Mouse (Mus musculus) kidney, postnatal 0 days (tissue): ENCODE measurements around the gene Gm20696. TPM values are rescaled to one million over a fixed set of nuclear protein-coding genes. Genes with fewer than 3 reads are reported as not detected.

Experiments used
- ATAC-seq: fragments of 200-750 bp; cut with Nextera tagmentation; replicated peaks from 2 replicates; pipeline ENCODE4 v1.8.0; 2017; ENCODE audit warnings: low read depth, moderate number of reproducible peaks, moderate TSS enrichment, moderate library complexity; ENCODE audit not compliant: low FRiP score
- DNase-seq: peaks from one replicate; pipeline ENCODE4 v3.0.0-alpha.2; 2016; ENCODE audit warnings: low spot score
- H3K27ac ChIP-seq: fragments of 300-500 bp; sonication (generic); 2 replicates; pipeline ENCODE4 v1.5.1; 2014; ENCODE audit warnings: mild to moderate bottlenecking
- H3K27me3 ChIP-seq: fragments of 300-500 bp; sonication (generic); 2 replicates; pipeline ENCODE4 v1.6.1; 2014; ENCODE audit warnings: low read length, mixed read lengths; ENCODE audit not compliant: insufficient read depth
- H3K36me3 ChIP-seq: fragments of 300-500 bp; sonication (generic); 2 replicates; pipeline ENCODE4 v1.6.1; 2014; ENCODE audit warnings: low read length, mixed read lengths; ENCODE audit not compliant: insufficient read depth
- H3K4me1 ChIP-seq: fragments of 300-500 bp; sonication (generic); replicated peaks from 2 replicates; pipeline ENCODE4 v1.6.1; 2014; ENCODE audit warnings: antibody characterized with exemption, low read length, mixed read lengths; ENCODE audit not compliant: insufficient read depth
- H3K4me2 ChIP-seq: fragments of 300-500 bp; sonication (generic); 2 replicates; pipeline ENCODE4 v1.6.1; 2014; ENCODE audit warnings: mild to moderate bottlenecking, low read length, moderate library complexity, mixed read lengths
- H3K4me3 ChIP-seq: fragments of 300-500 bp; sonication (generic); replicated peaks from 2 replicates; pipeline ENCODE4 v1.5.1; 2014; ENCODE audit warnings: low read depth, low read length
- H3K9ac ChIP-seq: fragments of 300-500 bp; sonication (generic); 2 replicates; pipeline ENCODE4 v1.6.1; 2014; ENCODE audit warnings: low read depth, low read length
- H3K9me3 ChIP-seq: fragments of 300-500 bp; sonication (generic); replicated peaks from 2 replicates; pipeline ENCODE4 v1.6.1; 2016; ENCODE audit warnings: low read length, inconsistent platforms, mixed read lengths
- CTCF ChIP-seq: IDR thresholded peaks from 2 replicates; pipeline ENCODE4 v1.5.1; 2016; ENCODE audit warnings: antibody characterized with exemption, low read depth, mild to moderate bottlenecking, moderate library complexity
- WGBS: fragments of 180-500 bp; shearing (Covaris S2); extraction: QIAGEN DNeasy Blood & Tissue Kit; methylation state at CpG from one replicate; pipeline ENCODE4 v1.1.7; 2014; 5-methylcytosine and 5-hydroxymethylcytosine counted together
- polyA plus RNA-seq: library from polyadenylated mRNA; unstranded; fragments of >200 nt; fragmentation: Nextera tagmentation; extraction: Ambion mirVana; gene quantifications from 2 replicates; pipeline ENCODE4 v1.2.1, GENCODE M21; 2015

The Gm20696 gene
- polyA plus RNA-seq, 1 experiment from 2014 or later, result 1.7 TPM

GRCm38 (mm10) chr6:99572071-99572470 lies 94.5 kb downstream of the Gm20696 start:
- no peak for TF ChIP-seq CTCF
- Histone ChIP-seq H3K4me3 (no peak overlapping the region), H3K27me3 (no peaks in the 10 kb centered on the region), H3K4me1 (no peaks in the 10 kb centered on the region), H3K9ac (no peak overlapping the region), H3K36me3 (no peaks in the 10 kb centered on the region), H3K4me2 (no peak overlapping the region), H3K27ac (no peak overlapping the region), H3K9me3 (no peaks in the 10 kb centered on the region)
- 66% methylated on average over 5 of the region's 5 CpGs for WGBS
- DNase-seq (no peak), ATAC-seq (no peak)

GRCm38 (mm10) chr6:99566921-99567320 lies 99.7 kb downstream of the Gm20696 start:
- H3K4me1 ChIP-seq, result no peaks in the 10 kb centered on the region
- WGBS, result 51% methylated on average over 8 of the region's 8 CpGs
- H3K9me3 ChIP-seq, result no peaks in the 10 kb centered on the region
- no peaks in the 10 kb centered on the region for H3K36me3 ChIP-seq
- H3K4me3 ChIP-seq, result no peak overlapping the region
- no peak overlapping the region for H3K9ac ChIP-seq
- H3K27me3 ChIP-seq, result no peaks in the 10 kb centered on the region
- no peak for TF ChIP-seq CTCF
- no peak for ATAC-seq
- DNase-seq, result no peak
- no peak overlapping the region for H3K27ac ChIP-seq
- H3K4me2 ChIP-seq, result no peak overlapping the region

GRCm38 (mm10) chr6:99564766-99565165 lies 101.8 kb downstream of the Gm20696 start:
- Histone ChIP-seq H3K4me2 (no peak overlapping the region), H3K4me1 (no peaks in the 10 kb centered on the region), H3K27me3 (no peaks in the 10 kb centered on the region), H3K9ac (no peak overlapping the region), H3K9me3 (no peaks in the 10 kb centered on the region), H3K36me3 (no peaks in the 10 kb centered on the region), H3K27ac (no peak overlapping the region), H3K4me3 (no peak overlapping the region)
- TF ChIP-seq CTCF, result no peak
- WGBS, result 78% methylated on average over 3 of the region's 3 CpGs
- ATAC-seq (no peak), DNase-seq (no peak)

DNA sequence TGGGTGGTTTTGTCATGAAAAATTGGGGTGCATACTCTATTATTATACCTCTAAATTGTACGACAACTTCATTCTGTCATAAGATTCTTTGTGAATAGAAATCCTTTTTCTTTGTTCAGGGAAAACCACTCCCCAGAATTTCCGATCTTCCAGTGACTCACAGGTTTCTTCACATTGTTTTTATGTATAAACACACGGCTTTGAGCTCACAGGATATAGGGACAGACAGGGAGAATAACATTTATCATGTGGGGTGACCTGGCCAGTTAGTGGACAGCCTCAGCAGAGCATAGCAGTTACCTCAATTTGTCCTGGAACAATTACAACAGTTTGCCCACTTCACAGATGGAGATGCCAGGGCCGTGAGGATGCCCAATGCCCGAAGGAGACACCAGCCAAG lies 109.6 kb downstream of the Gm20696 start:
- ATAC-seq (no peak), DNase-seq (no peak)
- Histone ChIP-seq H3K36me3 (no peaks in the 10 kb centered on the region), H3K27me3 (no peaks in the 10 kb centered on the region), H3K4me3 (no peak overlapping the region), H3K4me2 (no peak overlapping the region), H3K4me1 (no peaks in the 10 kb centered on the region), H3K9ac (no peak overlapping the region), H3K27ac (no peak overlapping the region), H3K9me3 (no peaks in the 10 kb centered on the region)
- TF ChIP-seq CTCF, result no peak
- WGBS, result 78% methylated on average over 5 of the region's 5 CpGs

DNA sequence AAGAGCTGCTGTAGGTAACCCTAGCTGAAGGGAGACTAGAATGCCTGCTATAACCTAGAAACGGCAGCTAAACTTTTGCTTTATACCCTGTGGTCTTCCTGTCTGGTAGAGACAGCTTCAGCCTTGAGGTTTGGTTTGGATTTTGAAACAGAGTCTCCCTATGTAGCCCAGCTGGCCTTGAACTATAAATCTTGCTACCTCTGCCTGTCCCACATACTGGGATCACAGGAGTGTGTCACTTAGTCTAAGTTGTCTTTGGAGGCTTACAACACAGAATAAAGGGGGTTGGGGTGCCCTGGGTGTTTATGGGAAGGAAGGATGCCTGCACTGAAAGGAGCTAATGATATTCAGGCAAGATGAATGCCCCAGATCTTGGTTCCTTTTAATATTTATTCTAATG lies 113.8 kb downstream of the Gm20696 start:
- Histone ChIP-seq H3K4me3 (no peak overlapping the region), H3K4me2 (no peak overlapping the region), H3K27ac (no peak overlapping the region), H3K4me1 (no peaks in the 10 kb centered on the region), H3K9me3 (no peaks in the 10 kb centered on the region), H3K9ac (no peak overlapping the region), H3K36me3 (no peaks in the 10 kb centered on the region), H3K27me3 (no peaks in the 10 kb centered on the region)
- TF ChIP-seq CTCF, result no peak
- ATAC-seq (no peak), DNase-seq (no peak)
- 59% methylated on average over 1 of the region's 1 CpGs for WGBS

DNA sequence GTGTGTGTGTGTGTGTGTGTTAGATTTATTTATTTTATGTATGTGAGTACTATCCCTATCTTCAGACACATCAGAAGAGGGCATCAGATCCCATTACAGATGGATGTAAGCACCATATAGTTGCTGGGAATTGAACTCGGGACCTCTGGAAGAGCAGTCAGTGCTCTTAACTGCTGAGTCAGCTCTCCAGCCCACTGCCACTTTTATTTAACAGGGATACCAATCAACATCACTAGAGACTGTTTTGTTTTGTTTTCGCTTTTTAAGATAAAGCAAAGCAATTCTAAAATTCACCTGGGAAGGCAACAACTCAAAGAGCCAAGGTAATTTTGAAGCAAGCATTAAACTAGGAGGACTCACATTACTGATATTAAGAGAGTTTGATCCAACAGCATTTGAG lies 120.2 kb downstream of the Gm20696 start:
- TF ChIP-seq CTCF, result no peak
- no peak overlapping the region for H3K9ac ChIP-seq

DNA sequence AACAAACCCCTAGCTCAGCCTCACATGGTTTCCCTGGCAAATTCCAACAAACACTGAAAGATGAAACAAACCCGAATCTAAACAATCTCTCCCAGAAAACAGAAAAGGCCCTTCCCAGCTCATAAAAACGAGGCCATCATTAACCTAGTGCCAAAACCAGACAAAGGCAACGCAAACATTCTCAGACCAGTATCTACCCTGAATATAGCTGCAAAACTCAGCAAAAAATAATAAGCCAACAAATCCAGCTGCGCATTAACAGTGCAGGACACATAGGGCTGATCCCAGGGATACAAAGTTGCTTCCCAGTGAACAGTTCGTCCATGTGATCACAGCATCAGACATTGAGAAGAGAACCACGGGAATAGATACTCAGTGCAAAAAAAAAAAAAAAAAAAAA lies 121.2 kb downstream of the Gm20696 start:
- ATAC-seq, result no peak
- peak; percentile 31 for DNase-seq
- H3K36me3 ChIP-seq, result no peaks in the 10 kb centered on the region
- H3K27me3 ChIP-seq, result no peaks in the 10 kb centered on the region
- TF ChIP-seq CTCF, result no peak
- H3K27ac ChIP-seq, result no peak overlapping the region
- no peaks in the 10 kb centered on the region for H3K4me1 ChIP-seq
- 57% methylated on average over 6 of the region's 6 CpGs for WGBS
- no peak overlapping the region for H3K4me2 ChIP-seq
- no peak overlapping the region for H3K9ac ChIP-seq
- no peak overlapping the region for H3K4me3 ChIP-seq
- H3K9me3 ChIP-seq, result no peaks in the 10 kb centered on the region

More for the DNA sequence above, 120.2 kb downstream of the Gm20696 start:
- H3K27ac ChIP-seq, result no peak overlapping the region
- no peaks in the 10 kb centered on the region for H3K4me1 ChIP-seq
- 92% methylated on average over 2 of the region's 2 CpGs for WGBS
- H3K4me2 ChIP-seq, result no peak overlapping the region
- H3K9me3 ChIP-seq, result no peaks in the 10 kb centered on the region
- no peaks in the 10 kb centered on the region for H3K27me3 ChIP-seq
- ATAC-seq (no peak), DNase-seq (no peak)
- H3K4me3 ChIP-seq, result no peak overlapping the region
- H3K36me3 ChIP-seq, result no peaks in the 10 kb centered on the region
